Mouse (Mus musculus) forebrain, embryonic 11.5 days (tissue): ENCODE results near the gene Ica1. TPM values are rescaled to one million over a fixed set of nuclear protein-coding genes. Genes with fewer than 3 reads are reported as not detected.

Experiments used
- ATAC-seq: fragments of 200-750 bp; cut with Nextera tagmentation; replicated peaks from 2 replicates; pipeline ENCODE4 v1.8.0; 2017; ENCODE audit warnings: moderate TSS enrichment; ENCODE audit not compliant: low FRiP score
- DNase-seq: peaks from one replicate; pipeline ENCODE4 v3.0.0-alpha.2; 2017; ENCODE audit warnings: low spot score
- H3K27ac ChIP-seq: fragments of 300-500 bp; sonication (generic); 2 replicates; pipeline ENCODE4 v1.5.1; 2014; ENCODE audit warnings: low read depth, low read length
- H3K27me3 ChIP-seq: fragments of 300-500 bp; sonication (generic); 2 replicates; pipeline ENCODE4 v1.6.1; 2014; ENCODE audit warnings: mild to moderate bottlenecking, low read length, mixed read lengths; ENCODE audit not compliant: control insufficient read depth, insufficient read depth
- H3K36me3 ChIP-seq: fragments of 300-500 bp; sonication (generic); 2 replicates; pipeline ENCODE4 v1.6.1; 2014; ENCODE audit warnings: mild to moderate bottlenecking, low read length, moderate library complexity, mixed read lengths; ENCODE audit not compliant: control insufficient read depth, insufficient read depth
- H3K4me1 ChIP-seq: fragments of 300-500 bp; sonication (generic); replicated peaks from 2 replicates; pipeline ENCODE4 v1.6.1; 2014; ENCODE audit warnings: low read length, mixed read lengths; ENCODE audit not compliant: control insufficient read depth, insufficient read depth
- H3K4me2 ChIP-seq: fragments of 300-500 bp; sonication (generic); 2 replicates; pipeline ENCODE4 v1.6.1; 2014; ENCODE audit warnings: low read depth, mild to moderate bottlenecking, low read length, moderate library complexity, mixed read lengths; ENCODE audit not compliant: severe bottlenecking
- H3K4me3 ChIP-seq: fragments of 300-500 bp; sonication (generic); 2 replicates; pipeline ENCODE4 v1.5.1; 2014; ENCODE audit warnings: low read depth, low read length
- H3K9ac ChIP-seq: fragments of 300-500 bp; sonication (generic); 2 replicates; pipeline ENCODE4 v1.6.1; 2014; ENCODE audit warnings: low read length
- H3K9me3 ChIP-seq: fragments of 300-500 bp; sonication (generic); 2 replicates; pipeline ENCODE4 v1.6.1; 2016; ENCODE audit warnings: low read length, mixed read lengths; ENCODE audit not compliant: control insufficient read depth
- WGBS: fragments of 180-500 bp; shearing (Covaris S2); extraction: QIAGEN DNeasy Blood & Tissue Kit; methylation state at CpG from one replicate; pipeline ENCODE4 v1.1.7; 2014; 5-methylcytosine and 5-hydroxymethylcytosine counted together
- polyA plus RNA-seq: library from polyadenylated mRNA; unstranded; fragments of >200 nt; fragmentation: Nextera tagmentation; extraction: Ambion mirVana; gene quantifications from 2 replicates; pipeline ENCODE4 v1.2.1, GENCODE M21; 2014

Gene Ica1
- polyA plus RNA-seq, 1 experiment from 2014 or later = 13.2 TPM

DNA sequence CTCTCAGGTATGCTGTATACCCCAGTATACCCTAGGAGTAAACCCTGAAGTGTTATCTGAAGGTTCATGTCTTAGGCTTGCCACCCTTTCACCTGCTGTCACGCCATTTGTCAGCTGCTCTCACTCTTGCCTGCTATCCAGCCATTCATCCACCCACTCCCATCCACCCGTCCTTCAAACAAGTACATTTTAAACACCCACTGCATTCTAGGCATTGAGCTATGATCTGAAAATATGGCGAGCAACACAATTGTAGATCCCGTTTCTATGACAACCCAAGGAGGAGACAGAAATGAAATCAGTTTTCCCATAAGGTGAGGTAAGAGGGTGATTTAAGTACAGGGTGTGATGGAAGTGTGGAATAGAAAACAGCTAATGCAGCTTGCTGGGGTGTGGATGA, 140.2 kb downstream of the Ica1 start:
- no peaks in the 10 kb centered on the region for H3K36me3 ChIP-seq
- H3K4me3 ChIP-seq = no peak overlapping the region
- no peaks in the 10 kb centered on the region for H3K27me3 ChIP-seq
- H3K27ac ChIP-seq = no peak overlapping the region
- no peak overlapping the region for H3K9ac ChIP-seq
- H3K4me2 ChIP-seq = no peak overlapping the region
- H3K9me3 ChIP-seq = no peaks in the 10 kb centered on the region
- DNase-seq = no peak
- H3K4me1 ChIP-seq = no peaks in the 10 kb centered on the region
- ATAC-seq = no peak
- WGBS = 85% methylated on average over 4 of the region's 4 CpGs

DNA sequence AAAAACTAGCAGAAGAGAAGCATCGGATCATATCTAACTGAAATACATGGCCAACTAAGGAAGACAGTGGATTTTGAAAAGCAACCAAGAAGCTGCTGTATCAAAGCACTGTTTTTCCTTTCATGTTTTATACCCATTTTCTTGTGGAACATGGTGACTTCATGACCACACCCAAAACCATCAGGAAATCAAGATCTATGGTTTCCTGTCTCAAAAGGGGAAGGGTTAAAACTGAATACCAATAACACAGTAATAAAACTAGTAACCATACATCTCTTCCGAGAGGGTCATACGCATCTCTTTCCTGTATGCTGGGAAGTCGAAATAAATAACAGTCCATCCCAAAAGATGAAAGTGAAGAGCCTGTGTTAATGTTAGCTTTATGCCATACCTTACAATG, 145.6 kb downstream of the Ica1 start:
- no peak for ATAC-seq
- no peaks in the 10 kb centered on the region for H3K9me3 ChIP-seq

DNA sequence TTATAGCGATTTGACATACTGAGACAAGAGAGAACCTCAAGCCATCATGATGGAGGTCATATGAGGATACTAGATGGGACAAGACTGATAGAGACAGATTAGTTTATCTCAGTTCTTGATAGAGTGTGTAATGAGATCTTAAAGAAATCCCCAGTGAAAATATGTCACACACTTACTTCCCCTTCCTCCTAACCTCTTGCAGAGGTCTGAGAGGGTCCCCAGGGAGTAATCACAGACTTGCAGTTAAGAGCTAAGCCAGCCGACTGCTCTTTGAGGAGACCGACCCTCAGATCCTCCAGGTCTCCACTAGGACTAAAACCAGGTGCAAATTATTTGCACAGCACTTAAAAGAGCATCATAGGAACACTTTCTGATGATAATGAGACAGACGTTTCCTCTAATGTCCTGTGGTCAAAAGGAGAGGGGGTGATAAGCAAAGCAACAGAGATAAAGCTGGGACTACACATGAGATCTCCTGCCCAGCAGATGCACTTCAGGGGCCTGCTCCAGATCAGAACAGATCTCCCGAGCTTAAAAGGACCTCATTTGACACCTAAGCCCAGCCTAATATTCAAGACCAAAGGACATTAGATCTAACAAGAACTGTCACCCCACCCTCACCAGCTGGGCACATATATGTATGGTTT, 146.2 kb downstream of the Ica1 start:
- Histone ChIP-seq H3K36me3 (no peaks in the 10 kb centered on the region), H3K4me2 (no peak overlapping the region), H3K4me1 (no peaks in the 10 kb centered on the region), H3K27me3 (no peaks in the 10 kb centered on the region), H3K9ac (no peak overlapping the region), H3K9me3 (no peaks in the 10 kb centered on the region), H3K4me3 (no peak overlapping the region), H3K27ac (no peak overlapping the region)
- 89% methylated on average over 5 of the region's 5 CpGs for WGBS
- DNase-seq (no peak), ATAC-seq (no peak)

More for the DNA sequence above, 145.6 kb downstream of the Ica1 start:
- Histone ChIP-seq H3K4me1 (no peaks in the 10 kb centered on the region), H3K27ac (no peak overlapping the region), H3K4me2 (no peak overlapping the region), H3K36me3 (no peaks in the 10 kb centered on the region), H3K27me3 (no peaks in the 10 kb centered on the region), H3K9ac (no peak overlapping the region), H3K4me3 (no peak overlapping the region)
- 94% methylated on average over 4 of the region's 4 CpGs for WGBS
- DNase-seq = no peak

DNA sequence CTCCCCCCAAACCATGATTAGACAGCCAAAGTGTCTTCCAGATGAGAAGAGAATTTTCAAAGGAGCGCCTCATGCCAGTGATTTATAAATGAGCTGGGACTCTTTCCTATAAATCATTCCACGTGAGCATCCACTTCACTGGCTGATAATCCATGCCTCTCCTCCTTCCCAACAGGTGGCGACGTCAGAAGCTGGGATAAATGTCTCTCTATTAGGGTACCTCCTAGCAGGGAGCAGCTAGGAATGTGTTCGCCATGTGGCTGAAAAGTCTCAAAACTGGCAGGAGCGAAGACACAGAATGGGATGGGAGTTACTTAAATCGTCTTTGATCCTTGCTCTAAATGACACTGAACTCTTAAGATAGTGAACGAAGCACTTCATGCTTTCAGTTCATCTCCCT, 146.9 kb downstream of the Ica1 start:
- H3K4me2 ChIP-seq = no peak overlapping the region
- H3K27me3 ChIP-seq = no peaks in the 10 kb centered on the region
- 81% methylated on average over 8 of the region's 8 CpGs for WGBS
- H3K4me3 ChIP-seq = no peak overlapping the region
- DNase-seq (no peak), ATAC-seq (no peak)
- no peaks in the 10 kb centered on the region for H3K4me1 ChIP-seq
- H3K9ac ChIP-seq = no peak overlapping the region
- H3K36me3 ChIP-seq = no peaks in the 10 kb centered on the region
- no peak overlapping the region for H3K27ac ChIP-seq
- H3K9me3 ChIP-seq = no peaks in the 10 kb centered on the region

DNA sequence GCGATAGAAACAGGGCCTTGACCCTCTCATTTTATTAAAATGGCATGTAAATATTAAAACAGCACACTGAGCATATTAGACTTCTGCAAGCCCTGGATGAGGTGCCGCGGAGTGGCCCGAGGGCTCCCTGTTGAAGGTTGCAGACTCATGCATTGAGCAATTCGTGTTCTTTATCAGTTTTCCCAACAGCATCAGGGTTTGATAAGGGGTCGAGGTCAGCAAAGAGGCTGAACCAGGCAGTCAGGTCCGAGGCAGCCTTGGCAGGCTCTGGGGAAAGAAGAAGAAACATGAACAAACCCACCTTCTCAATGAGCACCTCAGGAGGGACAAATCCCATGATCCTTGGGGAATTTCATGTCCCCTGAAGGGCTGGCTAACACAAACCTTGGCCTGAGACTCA, 147.8 kb downstream of the Ica1 start:
- Histone ChIP-seq H3K27me3 (no peaks in the 10 kb centered on the region), H3K4me1 (no peaks in the 10 kb centered on the region), H3K4me3 (no peak overlapping the region), H3K9me3 (no peaks in the 10 kb centered on the region), H3K27ac (no peak overlapping the region), H3K36me3 (no peaks in the 10 kb centered on the region), H3K9ac (no peak overlapping the region), H3K4me2 (no peak overlapping the region)
- DNase-seq = no peak
- ATAC-seq = no peak
- WGBS = 85% methylated on average over 7 of the region's 7 CpGs

DNA sequence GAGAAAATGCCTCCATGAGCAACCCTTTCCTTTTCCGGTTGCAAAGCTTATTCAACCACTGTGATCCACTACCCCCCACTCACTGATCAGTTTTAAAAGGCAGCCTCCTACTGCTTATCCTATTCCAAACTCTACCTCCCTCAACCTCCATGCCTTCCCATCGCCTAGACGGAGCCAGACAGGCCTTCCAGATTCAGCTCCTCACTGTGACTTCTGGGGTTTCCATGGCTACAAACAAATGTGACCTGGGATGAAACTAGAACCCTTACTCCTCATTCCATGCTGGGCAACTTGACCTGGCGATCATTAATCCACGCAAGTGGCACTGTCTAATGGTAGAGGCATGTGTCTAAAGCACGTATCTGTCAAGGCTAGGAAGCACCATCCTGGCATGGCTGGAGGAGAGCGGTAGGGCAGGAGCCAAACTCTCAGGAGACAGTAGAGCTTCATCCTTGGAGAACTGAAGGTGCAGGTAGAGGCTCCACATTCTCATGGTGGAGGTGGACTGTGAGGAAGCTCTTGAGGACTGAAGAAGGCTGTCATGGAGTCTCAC, 149.5 kb downstream of the Ica1 start:
- no peak overlapping the region for H3K27ac ChIP-seq
- no peak overlapping the region for H3K4me3 ChIP-seq
- H3K4me2 ChIP-seq = no peak overlapping the region
- DNase-seq (no peak), ATAC-seq (no peak)
- H3K27me3 ChIP-seq = no peaks in the 10 kb centered on the region
- no peaks in the 10 kb centered on the region for H3K36me3 ChIP-seq
- WGBS = 89% methylated on average over 7 of the region's 7 CpGs
- no peak overlapping the region for H3K9ac ChIP-seq
- H3K9me3 ChIP-seq = no peaks in the 10 kb centered on the region
- no peaks in the 10 kb centered on the region for H3K4me1 ChIP-seq

DNA sequence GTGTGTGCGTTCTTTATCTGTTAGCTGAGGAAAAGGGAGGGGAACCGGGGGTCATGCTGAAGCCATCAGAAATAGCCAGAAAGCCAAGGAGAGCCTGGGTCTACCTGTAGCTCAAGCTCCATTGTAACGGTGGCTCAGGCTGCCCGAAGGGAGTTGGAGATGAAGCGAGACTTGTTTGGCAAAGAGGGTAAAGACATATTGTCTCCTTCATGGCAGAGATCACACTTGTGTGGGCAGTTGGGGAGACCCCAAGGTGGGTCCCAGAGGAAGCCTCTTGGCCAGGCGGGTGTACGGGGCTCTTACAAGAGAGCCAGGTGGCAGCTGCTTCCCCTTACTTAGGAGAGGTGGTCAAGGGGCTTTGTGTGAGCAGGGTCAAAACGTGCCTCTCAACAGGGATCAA, 150.1 kb downstream of the Ica1 start:
- no peak for ATAC-seq

DNA sequence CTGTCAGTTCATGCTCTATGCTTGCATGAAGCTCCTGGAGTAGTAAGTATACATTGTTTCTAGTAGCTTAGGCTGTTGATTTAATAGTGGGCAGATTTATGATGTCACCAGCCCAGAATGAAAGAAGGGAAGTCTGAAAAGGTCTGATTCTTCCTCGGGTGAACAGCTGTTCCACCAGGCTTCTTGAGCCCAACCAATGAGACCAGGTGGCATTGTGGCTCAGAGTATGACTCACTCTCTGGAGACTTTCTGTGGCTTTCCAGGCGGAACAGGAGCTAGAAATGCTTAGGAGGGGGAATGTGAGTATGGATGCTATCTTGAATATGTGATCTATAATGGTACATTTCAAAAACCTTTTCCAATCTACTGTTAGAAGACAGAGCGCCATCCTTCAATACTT, 155.2 kb downstream of the Ica1 start:
- Histone ChIP-seq H3K9ac (no peak overlapping the region), H3K27ac (no peak overlapping the region), H3K27me3 (no peaks in the 10 kb centered on the region), H3K9me3 (no peaks in the 10 kb centered on the region), H3K4me2 (no peak overlapping the region), H3K4me3 (no peak overlapping the region), H3K4me1 (no peaks in the 10 kb centered on the region), H3K36me3 (no peaks in the 10 kb centered on the region)
- WGBS = 83% methylated on average over 3 of the region's 3 CpGs
- ATAC-seq (no peak), DNase-seq (no peak)

More for the DNA sequence above, 150.1 kb downstream of the Ica1 start:
- no peak overlapping the region for H3K27ac ChIP-seq
- H3K4me1 ChIP-seq = no peaks in the 10 kb centered on the region
- H3K36me3 ChIP-seq = no peaks in the 10 kb centered on the region
- H3K9ac ChIP-seq = no peak overlapping the region
- no peak overlapping the region for H3K4me2 ChIP-seq
- no peak overlapping the region for H3K4me3 ChIP-seq
- H3K27me3 ChIP-seq = no peaks in the 10 kb centered on the region
- H3K9me3 ChIP-seq = no peaks in the 10 kb centered on the region
- 90% methylated on average over 8 of the region's 8 CpGs for WGBS
- no peak for DNase-seq
